19 mouse cellular contexts compared by ENCODE assay signal in the genomic region with DNA sequence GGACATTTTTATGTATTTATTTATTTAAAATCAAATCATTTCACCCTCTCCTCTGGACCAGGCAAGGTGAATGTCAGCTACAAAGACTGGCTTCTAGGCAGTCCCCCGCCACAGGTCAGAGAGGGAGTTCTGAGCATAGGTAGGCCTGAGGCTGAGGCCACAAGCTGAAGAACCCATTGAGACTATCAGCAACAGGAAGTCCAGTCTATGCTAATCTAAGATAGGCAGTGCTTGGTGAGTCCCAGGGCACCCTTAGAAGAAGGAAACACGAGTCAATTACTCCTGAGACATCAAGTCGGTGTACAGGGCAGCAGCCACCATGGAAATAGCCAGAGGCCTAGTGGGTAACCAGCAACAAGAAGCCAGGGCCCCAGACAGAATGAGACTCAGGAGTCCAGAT.
"Had no signal": no experiment of that assay in that cellular context is flagged by ENCODE, and none has a peak within 500 bp of the region (broad histone marks: within the 10 kb centered on the region; RNA-seq: fewer than 3 reads in every experiment).

No protein-coding gene starts in this region.

- H3K4me3 ChIP-seq: gastrocnemius, adult 2 months; heart, adult 2 months; heart, embryonic 10.5 days; heart, embryonic 12.5 days; hindbrain, embryonic 10.5 days; hindbrain, embryonic 12.5 days; kidney, embryonic 15.5 days; limb, embryonic 13.5 days; limb, embryonic 15.5 days; liver, embryonic 12.5 days had no signal

- ATAC-seq: hindbrain, embryonic 16.5 days; inflammation-experienced regulatory T-cells, adult 6 months; liver, embryonic 12.5 days had no signal

- H3K4me2 ChIP-seq: heart, embryonic 12.5 days; hindbrain, embryonic 12.5 days; hindbrain, embryonic 14.5 days; kidney, embryonic 15.5 days; limb, embryonic 13.5 days; limb, embryonic 15.5 days; liver, embryonic 12.5 days had no signal

- H3K36me3 ChIP-seq: heart, embryonic 10.5 days; heart, embryonic 12.5 days; hindbrain, embryonic 10.5 days; hindbrain, embryonic 12.5 days; kidney, embryonic 15.5 days; limb, embryonic 13.5 days; limb, embryonic 15.5 days; liver, embryonic 12.5 days had no signal

- H3K9ac ChIP-seq: heart, embryonic 12.5 days; hindbrain, embryonic 12.5 days; hindbrain, embryonic 14.5 days; kidney, embryonic 15.5 days; limb, embryonic 13.5 days; limb, embryonic 15.5 days; liver, embryonic 12.5 days had no signal

- H3K4me1 ChIP-seq: heart, embryonic 10.5 days; hindbrain, embryonic 12.5 days; liver, embryonic 12.5 days had no signal

- H3K9me3 ChIP-seq: heart, embryonic 10.5 days; heart, embryonic 12.5 days; hindbrain, embryonic 10.5 days; hindbrain, embryonic 12.5 days; kidney, embryonic 15.5 days; limb, embryonic 13.5 days; limb, embryonic 15.5 days; liver, embryonic 12.5 days had no signal

- DNase-seq: gastrocnemius, adult 2 months; gastrocnemius, postnatal 10 days; gastrocnemius, postnatal 25 days; heart, adult 2 months; kidney, adult 11 months; layer of hippocampus, postnatal 36 days; left cerebral cortex, postnatal 4 days had no signal

- H3K27me3 ChIP-seq: heart, embryonic 12.5 days; hindbrain, embryonic 12.5 days; limb, embryonic 15.5 days; liver, embryonic 12.5 days had no signal

- H3K27ac ChIP-seq: gastrocnemius, adult 2 months; heart, adult 2 months; heart, embryonic 10.5 days; hindbrain, embryonic 10.5 days; hindbrain, embryonic 12.5 days; hindbrain, embryonic 14.5 days; kidney, embryonic 15.5 days; kidney, postnatal 0 days; limb, embryonic 13.5 days; limb, embryonic 15.5 days; liver, embryonic 12.5 days had no signal
